Mouse (Mus musculus): Measurements from ENCODE around the gene Olfr1449. TPM values are rescaled to one million over a fixed set of nuclear protein-coding genes. Genes with fewer than 3 reads are reported as not detected.
"Not testable (repeated sequence)": the region's sequence is repeated elsewhere in the genome, so short reads cannot be mapped to it uniquely, and the experiment has no call there.

Gene Olfr1449
- not detected in 2 replicates for polyA plus RNA-seq (2011; ENCODE audit: insufficient read length, low read depth, missing spikeins)

DNA sequence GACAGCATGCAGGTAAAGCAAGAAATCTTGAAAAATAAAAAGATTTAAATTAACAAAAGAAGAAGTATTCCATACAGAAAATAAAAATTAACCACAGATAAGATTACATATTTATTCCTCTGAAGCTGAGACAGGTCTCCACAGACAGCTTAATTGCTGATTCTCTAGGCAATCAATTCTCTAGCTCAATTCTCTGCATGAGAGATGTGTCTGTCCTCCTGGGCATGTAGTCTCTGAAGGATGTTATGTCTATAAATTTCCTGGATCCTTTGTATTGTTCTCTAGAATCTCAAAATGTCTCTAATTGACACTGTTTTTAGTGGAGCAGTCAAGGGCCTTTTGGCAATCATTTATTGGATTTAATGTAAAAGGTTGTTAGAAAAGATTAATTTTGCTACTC is at the start of gene Olfr1449:
TSS of gene Olfr1449 (plus strand) at position 301 of the 400 bp plus-strand sequence.
- Histone ChIP-seq H3K27ac (ENCODE audit: insufficient read depth, low read length) (no peak within 1 kb of the TSS), H3K4me3 (ENCODE audit: insufficient read depth, low read length) (no peak within 1 kb of the TSS), H3K4me1 (ENCODE audit: control insufficient read depth, insufficient read depth, low read length) (no peaks in the 10 kb centered on the region)
- no peak for TF ChIP-seq POLR2A (IDR thresholded peaks at IDR 0.05; ENCODE audit: low read depth, low read length)
- no peak for TF ChIP-seq CTCF (IDR thresholded peaks at IDR 0.05; ENCODE audit: borderline replicate concordance, insufficient read depth, low read length)

DNA sequence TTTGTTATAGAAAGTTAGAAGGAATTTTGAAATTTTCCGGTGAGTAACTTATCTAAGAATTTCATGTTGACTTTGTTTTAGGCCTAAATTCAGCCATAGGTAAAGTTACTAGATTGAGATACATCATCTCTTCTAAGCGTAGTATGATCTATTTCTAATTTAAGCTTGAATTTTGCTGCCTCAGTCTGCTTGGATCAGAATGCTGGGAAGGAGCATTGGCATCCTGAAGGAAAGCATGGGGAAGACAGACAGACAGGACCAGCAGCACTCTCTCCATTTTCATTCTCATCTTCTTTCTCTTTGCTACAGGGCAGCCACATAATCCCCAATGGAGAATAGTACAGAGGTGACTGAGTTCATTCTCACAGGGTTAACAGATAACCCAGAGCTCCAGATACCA is 47.1 kb upstream of the Olfr1449 start, which contains the start of gene Olfr1445:
TSS of gene Olfr1445 (plus strand) at position 301 of the 400 bp plus-strand sequence.
- H3K27ac ChIP-seq (ENCODE audit: insufficient read depth, low read length): no peak within 1 kb of the TSS
- H3K4me3 ChIP-seq (ENCODE audit: insufficient read depth, low read length): no peak within 1 kb of the TSS
- TF ChIP-seq CTCF (IDR thresholded peaks at IDR 0.05; ENCODE audit: borderline replicate concordance, insufficient read depth, low read length) (no peak), POLR2A (IDR thresholded peaks at IDR 0.05; ENCODE audit: low read depth, low read length) (no peak)
- no peaks in the 10 kb centered on the region for H3K4me1 ChIP-seq (ENCODE audit: control insufficient read depth, insufficient read depth, low read length)

GRCm38 (mm10) chr19:12893424-12893823 is 37.2 kb upstream of the Olfr1449 start, which contains the start of gene Olfr1446:
Gene Olfr1446, minus strand, starts transcription at chr19:12893524.
- no peak within 1 kb of the TSS for H3K4me3 ChIP-seq (ENCODE audit: insufficient read depth, low read length)
- H3K4me1 ChIP-seq (ENCODE audit: control insufficient read depth, insufficient read depth, low read length): no peaks in the 10 kb centered on the region
- no peak within 1 kb of the TSS for H3K27ac ChIP-seq (ENCODE audit: insufficient read depth, low read length)
- TF ChIP-seq POLR2A (IDR thresholded peaks at IDR 0.05; ENCODE audit: low read depth, low read length) (no peak), CTCF (IDR thresholded peaks at IDR 0.05; ENCODE audit: borderline replicate concordance, insufficient read depth, low read length) (no peak)

DNA sequence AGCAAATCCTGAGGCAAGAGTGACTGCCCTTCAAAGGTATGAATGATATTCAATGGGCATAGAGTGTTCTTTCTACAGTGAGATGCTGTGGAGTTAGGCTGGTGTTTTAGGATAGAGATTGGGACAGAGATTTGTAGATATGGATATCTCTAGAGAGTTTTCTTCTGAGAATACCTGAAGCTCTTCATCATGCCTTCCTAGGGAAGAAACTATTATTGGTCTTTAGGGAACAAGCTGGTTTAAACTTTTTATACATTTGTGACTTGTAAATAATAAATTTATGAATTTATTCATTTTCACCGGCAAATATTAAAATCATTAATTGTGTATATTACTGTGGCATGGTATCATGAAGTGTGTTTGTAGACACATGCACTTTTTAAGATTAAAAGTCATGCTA is 27.0 kb upstream of the Olfr1449 start, which contains the start of gene Olfr1447:
TSS of gene Olfr1447 (minus strand) at position 101 of the 400 bp plus-strand sequence.
- Histone ChIP-seq H3K27ac (ENCODE audit: insufficient read depth, low read length) (no peak within 1 kb of the TSS), H3K4me3 (ENCODE audit: insufficient read depth, low read length) (no peak within 1 kb of the TSS), H3K4me1 (ENCODE audit: control insufficient read depth, insufficient read depth, low read length) (no peaks in the 10 kb centered on the region)
- TF ChIP-seq POLR2A (IDR thresholded peaks at IDR 0.05; ENCODE audit: low read depth, low read length) (no peak), CTCF (IDR thresholded peaks at IDR 0.05; ENCODE audit: borderline replicate concordance, insufficient read depth, low read length) (no peak)

DNA sequence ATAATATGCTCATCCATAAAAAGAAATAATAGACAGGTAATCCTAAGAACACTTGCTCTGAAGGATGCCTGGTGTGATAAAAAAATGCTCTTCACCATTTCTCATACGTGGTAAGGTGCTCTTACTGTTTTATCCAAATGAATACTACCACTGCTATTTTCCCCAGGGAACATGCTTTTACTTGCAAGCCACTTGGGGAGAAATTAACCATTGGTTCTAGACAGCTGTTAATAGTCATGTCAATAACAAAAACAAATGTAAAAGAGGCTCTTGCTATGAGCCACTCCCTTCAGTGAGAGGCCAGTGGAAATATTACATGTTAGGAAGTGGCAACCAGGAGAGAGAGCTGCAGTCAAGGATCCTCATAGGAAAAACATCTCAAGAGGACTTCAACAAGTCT is 6.3 kb upstream of the Olfr1449 start, which contains the start of gene Olfr1448:
TSS of gene Olfr1448 (minus strand) at position 101 of the 400 bp plus-strand sequence.
- no peak within 1 kb of the TSS for H3K4me3 ChIP-seq (ENCODE audit: insufficient read depth, low read length)
- TF ChIP-seq CTCF (IDR thresholded peaks at IDR 0.05; ENCODE audit: borderline replicate concordance, insufficient read depth, low read length) (no peak), POLR2A (IDR thresholded peaks at IDR 0.05; ENCODE audit: low read depth, low read length) (no peak)
- H3K27ac ChIP-seq (ENCODE audit: insufficient read depth, low read length): no peak within 1 kb of the TSS
- H3K4me1 ChIP-seq (ENCODE audit: control insufficient read depth, insufficient read depth, low read length): no peaks in the 10 kb centered on the region

- Histone ChIP-seq H3K4me3 (ENCODE audit: insufficient read depth, low read length) (no peak within 1 kb of the TSS), H3K27ac (ENCODE audit: insufficient read depth, low read length) (no peak within 1 kb of the TSS), H3K4me1 (ENCODE audit: control insufficient read depth, insufficient read depth, low read length) (no peaks in the 10 kb centered on the region)
- TF ChIP-seq CTCF (IDR thresholded peaks at IDR 0.05; ENCODE audit: borderline replicate concordance, insufficient read depth, low read length): no peak
- no peak for TF ChIP-seq POLR2A (IDR thresholded peaks at IDR 0.05; ENCODE audit: low read depth, low read length)
These were observed 19.3 kb downstream of the Olfr1449 start, which contains the start of gene Olfr1450 for GRCm38 (mm10) chr19:12949958-12950357. Gene Olfr1450, plus strand, starts transcription at chr19:12950258.

- H3K27ac ChIP-seq (ENCODE audit: insufficient read depth, low read length); H3K4me1 ChIP-seq (ENCODE audit: control insufficient read depth, insufficient read depth, low read length): not testable (repeated sequence)
These were observed 39.4 kb downstream of the Olfr1449 start for GRCm38 (mm10) chr19:12970082-12970481.

More at GRCm38 (mm10) chr19:12970082-12970481, 39.4 kb downstream of the Olfr1449 start:
- H3K4me3 ChIP-seq (ENCODE audit: insufficient read depth, low read length): not testable (repeated sequence)

Other genes starting within 250 kb of the Olfr1449 start
- not detected in 2 replicates for gene Keg1, start 235.1 kb upstream of the Olfr1449 start, polyA plus RNA-seq (2011; ENCODE audit: insufficient read length, low read depth, missing spikeins)
- 2.9 and 6.0 TPM in 2 replicates for gene Cntf, start 165.2 kb upstream of the Olfr1449 start, polyA plus RNA-seq (2011; ENCODE audit: insufficient read length, low read depth, missing spikeins)
- 69.4 and 85.8 TPM in 2 replicates for gene Zfp91, start 134.7 kb upstream of the Olfr1449 start, polyA plus RNA-seq (2011; ENCODE audit: insufficient read length, low read depth, missing spikeins)
- 0.38 and 0.83 TPM in 2 replicates for gene Lpxn, start 134.6 kb upstream of the Olfr1449 start, polyA plus RNA-seq (2011; ENCODE audit: insufficient read length, low read depth, missing spikeins)
- not detected in 2 replicates for gene Gm5244, start 84.2 kb upstream of the Olfr1449 start, polyA plus RNA-seq (2011; ENCODE audit: insufficient read length, low read depth, missing spikeins)
- gene Olfr1444, start 73.6 kb upstream of the Olfr1449 start, polyA plus RNA-seq (2011; ENCODE audit: insufficient read length, low read depth, missing spikeins): not detected in 2 replicates
- not detected in 2 replicates for gene Olfr1445, start 47.0 kb upstream of the Olfr1449 start, polyA plus RNA-seq (2011; ENCODE audit: insufficient read length, low read depth, missing spikeins)
- not detected in 2 replicates for gene Olfr1446, start 37.3 kb upstream of the Olfr1449 start, polyA plus RNA-seq (2011; ENCODE audit: insufficient read length, low read depth, missing spikeins)
- gene Olfr1447, start 27.1 kb upstream of the Olfr1449 start, polyA plus RNA-seq (2011; ENCODE audit: insufficient read length, low read depth, missing spikeins): not detected in 2 replicates
- gene Olfr1448, start 6.4 kb upstream of the Olfr1449 start, polyA plus RNA-seq (2011; ENCODE audit: insufficient read length, low read depth, missing spikeins): not detected in 2 replicates
- gene Olfr1450, start 19.4 kb downstream of the Olfr1449 start, polyA plus RNA-seq (2011; ENCODE audit: insufficient read length, low read depth, missing spikeins): not detected in 2 replicates
- gene Olfr1451, start 64.2 kb downstream of the Olfr1449 start, polyA plus RNA-seq (2011; ENCODE audit: insufficient read length, low read depth, missing spikeins): not detected in 2 replicates
- not detected in 2 replicates for gene Olfr1453, start 97.5 kb downstream of the Olfr1449 start, polyA plus RNA-seq (2011; ENCODE audit: insufficient read length, low read depth, missing spikeins)
- not detected in 2 replicates for gene Olfr1454, start 129.8 kb downstream of the Olfr1449 start, polyA plus RNA-seq (2011; ENCODE audit: insufficient read length, low read depth, missing spikeins)
- not detected in 2 replicates for gene Olfr1457, start 167.1 kb downstream of the Olfr1449 start, polyA plus RNA-seq (2011; ENCODE audit: insufficient read length, low read depth, missing spikeins)
- gene Olfr1458, start 175.9 kb downstream of the Olfr1449 start, polyA plus RNA-seq (2011; ENCODE audit: insufficient read length, low read depth, missing spikeins): not detected in 2 replicates
- 0.07 TPM in 1 of 2 replicates, not detected in the other for gene Olfr1459, start 218.7 kb downstream of the Olfr1449 start, polyA plus RNA-seq (2011; ENCODE audit: insufficient read length, low read depth, missing spikeins)
- gene Olfr1461, start 232.2 kb downstream of the Olfr1449 start, polyA plus RNA-seq (2011; ENCODE audit: insufficient read length, low read depth, missing spikeins): not detected in 2 replicates

Measured in embryonic fibroblast, embryonic 13.5 days (primary cell).